Mouse (Mus musculus): ENCODE results near the gene Abca8b.
"Not testable (repeated sequence)": the region's sequence is repeated elsewhere in the genome, so short reads cannot be mapped to it uniquely, and the experiment has no call there.

Gene Abca8b

DNA sequence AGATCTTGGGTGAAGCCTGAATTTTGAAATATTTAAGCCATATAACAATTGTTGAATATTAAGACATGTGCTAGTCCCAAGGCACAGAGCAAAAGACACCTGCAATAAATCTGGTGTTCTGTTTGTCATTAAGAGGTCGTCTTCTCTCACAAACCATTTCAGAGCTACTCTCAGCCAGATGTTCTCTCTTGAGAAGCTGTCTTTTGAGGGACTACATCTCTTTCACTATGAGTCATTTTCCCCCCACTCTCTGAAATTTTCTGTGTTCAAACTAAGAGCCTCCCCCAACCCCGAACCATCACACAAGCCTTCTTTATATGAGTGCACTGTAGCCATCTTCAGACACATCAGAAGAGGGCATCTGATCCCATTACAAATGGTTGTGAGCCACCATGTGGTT, 76.2 kb downstream of the Abca8b start:
- DNase-seq (ENCODE audit: extremely low read depth, low read depth, low spot score) = no peak

DNA sequence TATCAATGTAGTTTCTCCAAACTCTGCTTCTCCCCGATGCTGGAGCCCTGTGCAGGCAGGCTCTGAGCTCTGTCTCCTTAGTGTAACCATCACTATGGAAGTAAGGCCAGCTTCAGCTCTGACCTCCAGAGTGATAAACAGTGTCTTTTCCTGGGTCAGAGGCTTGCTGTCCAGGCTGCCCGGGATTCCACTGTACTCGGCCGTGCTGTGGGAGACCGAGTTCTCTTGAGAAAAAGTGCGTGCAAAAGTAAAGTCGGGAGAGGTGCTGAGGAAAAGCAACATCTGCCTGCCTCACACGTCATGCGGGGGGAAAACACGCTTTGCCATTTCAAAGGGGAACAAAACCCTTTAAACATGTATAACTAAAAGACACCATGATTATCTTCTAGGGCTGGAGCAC, 79.0 kb downstream of the Abca8b start:
- DNase-seq (ENCODE audit: extremely low read depth, low read depth, low spot score) = no peak

DNA sequence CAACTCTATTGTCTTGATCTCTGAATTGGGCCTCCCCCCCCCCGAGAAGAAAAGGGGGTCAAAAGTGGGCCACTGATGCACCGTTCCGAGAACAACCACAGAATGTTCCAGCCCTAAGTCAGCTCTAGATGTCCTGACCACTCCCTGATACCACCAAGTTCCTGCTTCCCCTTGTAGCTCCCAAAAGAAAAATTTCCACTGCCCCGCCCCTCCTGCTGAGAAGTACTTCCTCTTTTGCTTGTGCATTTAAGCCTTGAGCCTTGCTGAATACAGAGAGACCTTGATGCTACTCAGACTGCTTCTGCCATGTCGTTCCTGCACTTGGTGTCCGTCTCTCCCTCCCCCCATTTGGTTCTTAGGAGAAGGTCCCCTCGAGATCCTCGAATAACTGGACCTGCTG, 82.5 kb downstream of the Abca8b start:
- not testable (repeated sequence) for DNase-seq (ENCODE audit: extremely low read depth, low read depth, low spot score)

DNA sequence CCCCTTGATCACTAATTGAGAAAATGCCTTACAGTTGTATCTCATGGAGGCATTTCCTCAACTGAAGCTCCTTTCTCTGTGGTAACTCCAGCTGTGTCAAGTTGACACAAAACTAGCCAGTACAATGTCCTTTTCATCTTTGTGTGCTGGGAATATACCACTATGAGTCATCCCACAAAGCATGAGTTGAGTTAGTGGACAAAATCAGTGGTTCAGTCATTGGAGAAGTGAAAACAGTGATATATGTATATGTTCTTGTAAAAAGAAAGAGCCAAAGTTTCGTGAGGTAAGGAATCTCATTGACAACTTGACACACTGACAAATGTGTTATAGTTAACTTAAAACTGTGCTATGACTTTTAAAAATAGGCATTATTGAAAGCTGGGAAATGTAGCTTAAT, 83.5 kb downstream of the Abca8b start:
- not testable (repeated sequence) for DNase-seq (ENCODE audit: extremely low read depth, low read depth, low spot score)

DNA sequence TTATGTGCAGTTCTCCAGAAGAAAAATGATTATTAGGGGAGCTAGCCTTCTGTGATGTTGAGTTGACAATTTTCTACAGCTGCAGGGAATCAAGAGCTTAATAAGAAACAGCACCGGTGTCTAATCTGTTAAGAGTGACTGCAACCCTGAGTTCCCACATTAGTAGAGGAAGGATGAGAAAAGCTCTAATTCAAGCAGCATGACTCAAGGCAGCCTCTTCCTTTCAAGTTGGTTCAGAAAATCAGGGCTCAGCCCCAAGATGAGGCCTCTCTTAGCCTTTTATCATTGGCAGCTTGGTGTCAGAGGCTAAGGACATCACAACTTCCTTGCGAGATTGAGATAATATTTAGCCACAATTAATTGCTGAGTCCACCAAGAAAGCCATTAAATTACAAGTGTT, 85.8 kb downstream of the Abca8b start:
- no peak for DNase-seq (ENCODE audit: extremely low read depth, low read depth, low spot score)

DNA sequence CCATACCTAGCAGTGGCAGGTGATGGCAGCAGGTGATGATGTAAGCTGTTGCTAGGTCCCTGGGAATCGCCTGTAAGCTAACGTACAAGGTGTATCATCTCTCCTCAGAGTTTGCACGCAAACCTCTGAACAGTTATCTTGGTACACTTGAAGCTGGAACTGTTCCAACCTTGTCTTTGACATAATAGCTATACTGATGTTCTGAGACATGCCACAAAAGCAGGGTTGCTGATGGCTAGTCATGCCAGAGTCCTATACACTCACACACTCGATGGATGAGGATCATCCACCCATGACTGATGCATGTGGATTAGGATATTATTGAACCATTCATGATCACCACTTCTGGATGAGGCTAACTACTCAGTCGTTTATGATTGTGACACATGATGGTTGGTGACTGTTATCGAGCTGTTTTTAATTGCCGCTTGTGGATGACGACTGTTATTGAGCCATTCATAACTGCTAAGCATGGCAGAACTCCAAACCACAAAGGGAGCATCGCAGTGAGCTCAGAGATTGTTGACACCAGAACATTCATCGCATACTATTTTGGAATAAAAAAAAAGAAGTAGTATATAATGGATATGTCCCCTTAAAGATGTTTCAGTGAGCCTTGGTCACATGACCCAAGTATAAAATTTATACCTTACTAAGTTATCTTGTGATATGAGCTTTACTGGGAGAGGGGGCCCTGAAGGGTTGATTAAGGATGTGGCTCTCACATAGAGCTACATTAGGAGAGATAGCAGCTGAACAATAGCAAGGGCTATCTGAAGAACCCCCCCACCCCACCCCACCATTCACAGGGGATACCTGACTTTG, 87.2 kb downstream of the Abca8b start:
- no peak for DNase-seq (ENCODE audit: extremely low read depth, low read depth, low spot score)

DNA sequence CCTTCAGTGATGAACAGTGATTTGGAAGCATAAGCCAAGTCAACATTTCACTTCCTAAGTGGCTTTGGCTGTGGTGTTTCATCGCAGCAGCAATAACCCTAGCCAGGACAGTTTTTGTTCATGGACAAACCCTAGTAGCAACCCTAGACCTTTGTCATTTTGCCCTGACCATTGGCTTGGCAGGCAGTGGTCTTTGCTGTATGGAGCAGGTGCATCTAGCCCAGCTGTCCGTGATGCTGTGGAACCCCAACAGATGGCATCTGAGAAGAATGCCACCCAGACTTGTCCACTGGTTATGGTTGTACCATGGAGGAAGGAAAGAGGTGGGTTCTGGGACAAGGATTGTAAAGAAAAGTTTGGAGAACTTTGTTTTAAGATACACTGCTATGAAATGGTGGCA, 88.1 kb downstream of the Abca8b start:
- no peak for DNase-seq (ENCODE audit: extremely low read depth, low read depth, low spot score)

DNA sequence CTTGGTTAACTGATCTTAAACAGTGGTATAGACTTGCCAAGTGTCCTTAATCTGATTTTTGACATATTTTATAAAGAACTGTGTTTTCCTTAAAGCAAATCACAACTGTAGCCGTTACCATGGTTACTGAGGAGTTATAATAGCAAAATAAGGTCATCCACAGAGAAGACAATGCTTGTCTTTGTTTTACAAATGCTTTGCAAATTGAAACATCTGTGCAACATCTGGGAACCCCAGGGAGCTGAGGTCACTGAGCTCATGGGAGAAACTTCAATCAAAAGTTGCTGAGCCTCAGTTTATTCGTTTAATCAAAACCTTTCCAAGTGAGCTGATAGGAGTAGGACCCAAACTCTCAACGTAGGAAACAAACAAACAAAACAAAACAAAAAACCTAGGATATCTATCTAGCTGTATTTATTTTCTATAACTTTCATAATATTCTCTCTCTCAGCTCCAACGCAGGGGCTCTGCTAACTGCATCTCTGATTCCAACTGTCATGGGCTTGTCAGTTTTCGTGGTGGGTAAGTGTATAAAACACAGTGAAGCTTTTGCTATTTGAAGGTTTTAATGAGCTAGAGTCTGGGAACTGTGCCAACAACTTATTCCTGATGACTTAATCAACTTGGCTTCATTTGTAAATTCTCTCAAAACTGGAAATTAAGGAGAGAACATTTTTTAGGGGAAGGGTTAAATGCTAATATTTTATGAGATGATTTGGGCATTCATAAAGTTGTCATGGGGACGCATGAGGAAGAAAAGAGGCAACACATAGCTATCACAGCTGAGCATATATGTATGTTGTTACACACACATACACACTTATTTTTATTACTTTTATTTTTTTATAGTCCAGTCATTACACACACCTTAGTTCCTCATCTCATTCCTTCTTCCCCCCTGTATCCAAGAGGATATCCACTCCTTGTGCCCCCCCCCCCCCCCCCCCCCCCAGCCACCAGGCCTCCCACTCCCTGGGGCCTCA, 92.7 kb downstream of the Abca8b start:
- no peak for DNase-seq (ENCODE audit: extremely low read depth, low read depth, low spot score)

DNA sequence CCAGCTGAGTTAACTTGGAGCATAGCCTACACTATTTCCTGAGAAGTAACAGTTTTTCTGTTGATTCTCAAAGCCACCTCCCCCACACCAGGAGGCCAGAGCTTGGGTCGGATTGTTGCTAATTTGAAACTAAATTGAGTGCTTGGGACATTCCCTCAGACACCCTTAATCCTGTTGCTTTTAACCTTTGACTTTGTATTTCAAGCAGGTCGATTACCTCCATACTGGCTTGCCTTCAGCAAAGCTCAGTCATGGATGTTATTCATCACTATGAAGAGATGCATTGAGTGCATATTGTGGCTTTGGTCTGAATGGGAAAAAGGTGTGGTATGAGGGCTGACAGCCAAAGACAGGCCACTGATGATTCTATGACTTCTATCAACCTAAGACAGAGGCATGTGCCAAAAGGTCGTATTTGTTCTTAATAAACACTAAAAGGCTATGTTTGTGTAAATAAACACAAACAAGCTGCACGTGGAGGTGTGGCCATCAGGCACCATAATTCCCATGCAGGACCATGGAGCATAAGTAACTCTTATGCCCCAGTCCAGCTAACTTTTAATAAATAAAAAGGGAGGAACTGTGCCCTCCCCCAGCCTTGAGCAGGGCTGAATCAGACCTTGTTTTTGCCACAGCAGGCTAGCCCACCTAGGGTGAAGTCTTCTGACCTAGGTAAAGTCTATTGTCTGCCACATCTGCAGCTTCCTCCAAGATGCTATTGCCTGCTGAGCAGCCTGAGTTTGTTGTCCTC, 95.0 kb downstream of the Abca8b start:
- no peak for DNase-seq (ENCODE audit: extremely low read depth, low read depth, low spot score)

DNA sequence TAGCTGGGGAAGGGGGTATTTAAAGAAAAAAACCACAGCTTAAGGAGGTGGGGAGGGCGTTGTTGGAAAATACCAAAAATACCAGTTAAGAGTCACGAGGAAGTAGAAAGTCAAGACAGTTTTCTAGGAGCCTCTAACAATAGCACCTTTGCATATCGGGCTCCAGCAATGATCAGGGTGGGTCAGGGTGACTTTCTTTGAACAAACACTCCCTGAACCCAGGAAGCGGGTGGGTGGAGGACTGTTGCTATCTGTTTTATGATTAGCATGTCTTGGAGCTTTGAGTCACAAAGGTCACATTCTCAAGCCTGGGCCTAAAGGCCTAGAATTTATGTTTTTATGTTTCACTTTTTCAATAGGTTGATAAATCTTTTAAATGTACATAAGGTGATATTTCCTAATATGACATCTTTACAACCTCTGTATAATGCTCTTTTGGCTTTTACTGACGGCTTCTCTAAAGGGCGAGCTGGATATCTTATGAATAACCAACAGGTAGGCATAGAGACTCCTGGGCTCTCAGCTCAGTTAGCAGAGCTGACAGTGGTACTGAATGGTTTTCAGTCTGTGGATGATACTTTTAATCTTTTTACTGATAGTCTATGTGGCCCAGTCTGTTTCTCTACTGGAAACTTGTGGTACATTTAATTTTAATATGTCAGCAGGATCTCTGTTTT, 96.7 kb downstream of the Abca8b start:
- no peak for DNase-seq (ENCODE audit: extremely low read depth, low read depth, low spot score)

DNA sequence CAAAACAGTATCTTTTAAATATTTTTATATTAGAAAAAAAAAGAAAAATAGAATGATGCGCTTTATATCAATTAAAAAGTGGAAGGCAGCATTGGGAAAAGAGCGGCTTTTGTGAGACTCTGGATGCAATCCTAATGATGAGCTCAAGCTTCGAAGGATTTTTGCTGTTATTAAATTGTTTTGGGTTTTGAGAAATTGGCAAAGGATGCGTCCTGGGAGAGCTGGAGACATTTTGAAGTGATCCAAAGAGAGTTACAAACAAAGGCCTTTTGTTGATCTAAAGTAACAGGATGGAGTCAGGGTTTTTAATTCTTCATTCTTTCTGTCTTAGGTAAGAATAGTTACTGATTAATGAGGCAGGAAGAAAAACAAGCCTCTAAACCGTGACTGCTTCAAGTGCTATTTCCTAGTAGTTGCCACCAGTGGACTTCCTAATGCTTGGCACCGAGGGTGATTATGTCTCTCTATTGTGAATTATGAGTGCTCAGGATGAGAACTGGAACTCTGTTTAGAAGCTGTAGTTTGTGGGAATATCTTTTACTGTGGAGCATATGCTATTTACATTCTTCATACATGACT, 99.6 kb downstream of the Abca8b start:
- no peak for DNase-seq (ENCODE audit: extremely low read depth, low read depth, low spot score)

DNA sequence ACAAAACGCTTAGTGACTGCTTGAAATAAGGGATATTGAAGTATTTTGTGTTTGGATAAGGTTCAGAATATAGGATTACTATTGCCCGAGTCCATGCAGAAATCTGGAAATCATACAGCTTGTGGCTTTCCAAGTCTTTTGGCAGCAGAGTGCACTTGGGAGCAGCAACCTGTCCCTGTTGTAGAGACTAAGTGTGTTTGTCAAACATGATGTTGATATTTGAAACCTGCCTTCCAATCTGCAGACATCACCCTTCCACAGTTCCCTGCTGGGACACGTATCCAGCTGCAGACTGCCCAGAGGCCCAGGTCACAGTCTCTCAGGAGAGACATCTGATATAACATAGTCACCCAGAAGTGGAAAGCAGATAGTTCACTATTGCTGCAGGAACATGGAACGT, 100.1 kb downstream of the Abca8b start:
- DNase-seq (ENCODE audit: extremely low read depth, low read depth, low spot score) = no peak

DNA sequence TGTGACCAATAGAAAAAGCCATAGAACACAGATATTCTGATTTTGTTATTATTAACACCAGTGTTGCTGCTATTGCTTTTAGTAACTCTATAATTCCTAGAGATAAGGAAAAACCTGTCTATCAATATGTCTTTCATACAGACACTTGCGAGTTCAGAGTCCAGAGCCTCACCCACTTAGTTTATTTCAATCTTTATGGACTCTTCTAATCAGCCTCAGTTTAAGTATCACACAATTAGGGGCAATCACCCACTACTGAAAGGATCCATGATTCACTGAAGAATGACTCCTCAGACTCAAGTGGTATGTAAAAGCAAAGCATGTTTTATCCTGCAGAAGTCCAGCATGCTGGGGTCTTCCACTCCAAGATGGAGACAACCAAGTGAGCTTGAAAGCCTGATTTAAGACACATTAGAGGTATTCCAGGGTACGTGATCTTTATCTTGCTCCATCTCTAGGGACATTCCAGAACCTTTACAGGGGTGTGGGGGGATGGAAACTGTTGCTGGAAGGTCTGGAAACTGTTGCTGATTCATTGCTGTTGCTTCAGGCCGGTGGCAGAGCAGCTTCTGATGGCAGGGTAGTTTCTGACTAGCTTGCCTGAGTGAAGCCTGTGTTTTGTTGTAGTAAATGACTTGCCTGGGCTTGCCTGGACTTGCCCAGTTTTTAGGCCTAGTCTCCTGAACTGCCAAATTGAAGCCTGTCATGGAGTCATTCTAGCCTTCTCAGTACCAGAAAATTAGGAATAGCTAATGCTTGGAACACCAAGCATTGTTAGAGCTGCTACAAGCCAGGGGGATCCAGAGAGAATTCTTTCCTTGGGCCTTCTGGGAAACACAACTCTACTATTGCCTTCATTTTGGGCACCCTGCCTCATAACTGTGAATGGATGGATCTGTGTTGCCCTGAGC, 101.5 kb downstream of the Abca8b start:
- no peak for DNase-seq (ENCODE audit: extremely low read depth, low read depth, low spot score)

DNA sequence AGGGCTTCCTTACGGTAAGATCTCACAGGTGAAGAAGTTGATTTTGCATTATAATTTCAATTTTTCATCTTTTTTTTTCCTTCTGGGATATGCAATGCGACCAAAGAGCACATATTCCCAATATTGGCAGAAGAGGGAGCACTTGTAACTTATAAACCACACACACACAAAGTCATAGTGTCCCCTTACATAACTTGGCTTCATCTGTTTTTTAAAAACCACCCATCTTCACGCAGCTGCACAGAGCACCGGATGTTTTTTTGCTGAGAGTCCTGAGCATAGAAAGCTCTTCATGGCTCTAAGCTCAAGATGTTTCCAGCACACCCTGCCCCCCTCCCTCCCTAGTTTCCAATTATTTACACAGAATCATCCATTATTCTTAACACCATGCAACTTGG, 103.7 kb downstream of the Abca8b start:
- no peak for DNase-seq (ENCODE audit: extremely low read depth, low read depth, low spot score)

DNA sequence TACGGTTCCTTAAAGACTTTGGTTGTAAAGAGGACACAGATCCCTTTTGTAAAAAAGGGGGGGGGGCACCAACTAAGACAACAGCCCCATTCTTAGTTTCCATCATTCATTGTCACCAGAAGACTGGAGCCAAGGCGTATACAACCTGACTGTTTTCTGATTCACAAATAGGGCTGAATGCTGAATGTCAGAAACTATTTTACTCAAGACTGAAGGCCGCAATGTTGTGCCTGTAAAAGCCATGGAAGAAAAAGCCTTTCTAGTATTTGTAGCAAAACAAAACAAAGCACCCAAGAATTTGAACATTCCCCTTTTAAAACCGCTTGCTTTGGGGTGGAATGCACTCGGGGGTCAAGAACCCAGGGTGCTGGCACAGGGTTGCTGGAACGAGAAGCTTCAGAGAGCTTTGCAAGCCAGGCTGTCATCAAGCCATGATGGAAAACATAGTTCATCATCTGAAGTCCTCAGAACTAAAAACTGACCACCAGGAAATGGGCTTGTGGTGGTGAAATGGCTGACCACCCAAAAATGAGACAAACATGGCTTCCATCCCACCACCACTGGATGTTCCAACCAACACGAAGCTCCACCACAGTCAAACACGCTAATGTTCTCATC, 104.2 kb downstream of the Abca8b start:
- no peak for DNase-seq (ENCODE audit: extremely low read depth, low read depth, low spot score)

DNA sequence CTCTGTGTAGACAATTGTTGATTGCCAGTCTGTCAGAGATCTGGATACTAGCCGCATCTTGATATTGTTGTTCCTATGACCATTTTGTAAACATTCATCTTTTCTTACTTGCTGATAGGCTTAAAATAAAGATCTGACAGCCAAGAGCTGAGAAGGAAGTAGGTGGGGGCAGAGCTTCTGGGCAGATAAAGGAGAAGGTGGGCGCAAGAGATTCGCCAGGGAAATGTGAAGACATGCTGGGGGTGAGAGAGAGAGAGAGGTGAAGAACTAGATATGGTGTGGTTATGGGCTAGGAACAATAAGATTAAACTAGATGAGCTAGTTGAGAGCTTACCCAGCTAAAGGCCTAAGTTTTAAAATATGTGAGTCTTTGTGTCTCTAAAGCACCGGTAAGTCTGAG, 106.0 kb downstream of the Abca8b start:
- DNase-seq (ENCODE audit: extremely low read depth, low read depth, low spot score) = no peak

DNA sequence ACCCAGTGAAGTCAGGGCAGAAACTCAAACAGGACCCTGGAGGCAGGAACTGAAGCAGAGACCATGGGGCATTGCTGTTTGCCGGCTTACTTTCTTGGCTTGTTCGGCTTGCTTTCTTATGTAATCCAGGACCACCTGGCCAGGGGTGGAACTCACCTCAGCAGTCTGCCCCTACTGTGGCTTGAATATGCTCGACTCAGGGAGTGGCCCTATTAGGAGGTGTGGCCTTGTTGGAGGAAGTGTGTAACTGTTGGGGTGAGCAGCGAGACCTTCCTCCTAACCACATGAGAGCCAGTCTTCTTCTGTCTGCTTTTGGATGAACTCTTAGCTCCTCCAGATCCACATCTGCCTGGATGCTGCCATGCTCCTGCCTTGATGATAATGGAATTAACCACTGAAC, 108.9 kb downstream of the Abca8b start:
- DNase-seq (ENCODE audit: extremely low read depth, low read depth, low spot score) = no peak

DNA sequence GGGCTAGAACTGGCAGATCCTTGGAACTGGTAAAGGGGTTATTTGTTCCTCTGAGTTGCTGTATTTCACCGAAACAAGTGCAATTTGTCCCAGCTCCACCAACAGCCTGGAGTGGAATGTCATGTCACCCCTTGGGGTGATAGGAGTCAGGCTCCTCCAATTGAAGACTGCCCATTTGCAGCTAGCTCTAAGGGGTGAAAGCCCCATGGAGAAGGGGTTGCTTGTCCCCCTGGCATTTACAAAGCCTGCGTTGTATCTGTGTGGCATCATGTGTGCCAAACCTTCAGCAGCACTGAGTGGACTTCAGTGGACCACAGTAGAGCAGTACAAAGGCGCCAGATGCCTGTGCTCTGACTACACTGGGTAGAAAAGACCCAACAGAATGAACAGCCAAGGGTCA, 110.1 kb downstream of the Abca8b start:
- DNase-seq (ENCODE audit: extremely low read depth, low read depth, low spot score) = no peak

DNA sequence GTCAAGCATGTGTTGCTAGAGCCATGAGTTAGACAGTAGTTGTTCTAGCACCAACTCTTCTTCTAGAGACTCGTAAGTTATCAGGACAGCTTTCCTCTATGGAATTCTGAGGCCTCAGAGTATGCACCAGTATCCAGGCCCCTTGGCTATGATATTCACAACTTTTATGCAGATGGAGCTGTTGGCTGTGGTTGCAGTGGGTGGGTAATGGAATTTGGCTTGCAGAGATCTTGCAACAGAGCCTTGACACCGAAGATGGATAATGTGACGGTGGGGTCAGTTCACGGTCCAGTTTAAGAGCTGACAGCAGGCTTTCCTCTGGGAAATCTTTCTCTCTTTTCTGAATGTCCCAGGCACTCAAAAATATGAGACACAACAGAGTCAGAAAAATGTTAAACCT, 110.8 kb downstream of the Abca8b start:
- DNase-seq (ENCODE audit: extremely low read depth, low read depth, low spot score) = no peak
